Mouse (Mus musculus) heart, adult 2 months (tissue): ENCODE measurements around the gene Kdm4b. TPM values are rescaled to one million over a fixed set of nuclear protein-coding genes. Genes with fewer than 3 reads are reported as not detected.

Source experiments
- DNase-seq, 2 experiments: peaks; one replicate each; pipeline ENCODE4 v3.0.0; 2021
- H3K27ac ChIP-seq: fragments of 200-600 bp; 2 replicates; pipeline ENCODE4 v1.8.1; 2022
- H3K27me3 ChIP-seq: fragments of 200-500 bp; 2 replicates; pipeline ENCODE4 v1.6.1; 2012; ENCODE audit warnings: mild to moderate bottlenecking, low read length, inconsistent platforms, mixed read lengths; ENCODE audit not compliant: control insufficient read depth, insufficient read depth
- H3K36me3 ChIP-seq: fragments of 200-500 bp; 2 replicates; pipeline ENCODE4 v1.6.1; 2012; ENCODE audit warnings: low read length, inconsistent platforms; ENCODE audit not compliant: control insufficient read depth, insufficient read depth
- H3K4me1 ChIP-seq: fragments of 200-500 bp; 2 replicates; pipeline ENCODE4 v1.6.1; 2011; ENCODE audit warnings: low read length; ENCODE audit not compliant: control insufficient read depth, insufficient read depth
- H3K4me3 ChIP-seq: fragments of 200-600 bp; 2 replicates; pipeline ENCODE4 v1.8.1; 2022
- H3K79me2 ChIP-seq: fragments of 200-500 bp; replicated peaks from 2 replicates; pipeline ENCODE4 v1.6.1; 2012; ENCODE audit warnings: mild to moderate bottlenecking, inconsistent platforms, low read length, moderate library complexity, mixed read lengths; ENCODE audit not compliant: control insufficient read depth, insufficient read depth
- H3K9ac ChIP-seq: fragments of 200-500 bp; 2 replicates; pipeline ENCODE4 v1.6.1; 2012; ENCODE audit warnings: low read depth, mild to moderate bottlenecking, control low read depth, inconsistent platforms, low read length, mixed read lengths
- CTCF ChIP-seq: fragments of 200-600 bp; IDR thresholded peaks from 2 replicates; pipeline ENCODE4 v1.8.1; 2022; ENCODE audit warnings: antibody characterized with exemption, mild to moderate bottlenecking, moderate library complexity
- EP300 ChIP-seq: fragments of 200-500 bp; IDR thresholded peaks from 2 replicates; pipeline ENCODE4 v1.6.1; 2011; ENCODE audit warnings: low read depth, low read length, control low read depth; ENCODE audit not compliant: insufficient read depth
- POLR2A ChIP-seq: fragments of 200-500 bp; IDR thresholded peaks from 2 replicates; pipeline ENCODE4 v1.6.1; 2011; ENCODE audit warnings: mild to moderate bottlenecking, low read depth, low read length, control low read depth; ENCODE audit not compliant: insufficient read depth
- WGBS: fragments of 180-500 bp; shearing (Covaris S2); methylation state at CpG from one replicate; pipeline ENCODE4 v1.1.7; 2018; 5-methylcytosine and 5-hydroxymethylcytosine counted together
- intact Hi-C: fragments of 180-260 bp; cut with DNase I; formaldehyde crosslinking; loops from one replicate; pipeline ENCODE4 v1.15.1; 2025
- polyA plus RNA-seq: library from polyadenylated mRNA; depleted of rRNA; stranded (reverse); fragments of >200 nt; gene quantifications from 2 replicates; pipeline ENCODE4 v1.2.3, GENCODE M21; 2012
- total RNA-seq, 2 experiments: library from RNA; stranded (reverse); gene quantifications; 2 replicates each; pipeline ENCODE4 v1.2.3; 2021

The Kdm4b gene
- total and polyA plus RNA-seq, 3 experiments, result 23.0 to 36.1 (median 26.2) TPM

GRCm38 (mm10) chr17:56393238-56393637, 67.4 kb downstream of the Kdm4b start:
- 93% methylated on average over 6 of the region's 6 CpGs for WGBS
- DNase-seq, result no peak
- Histone ChIP-seq H3K27ac (no peak overlapping the region), H3K4me1 (no peaks in the 10 kb centered on the region), H3K4me3 (no peak overlapping the region), H3K36me3 (no peaks in the 10 kb centered on the region), H3K9ac (no peak overlapping the region), H3K79me2 (no peaks in the 10 kb centered on the region), H3K27me3 (no peaks in the 10 kb centered on the region)
- intact Hi-C loops, result no loop called here
- TF ChIP-seq POLR2A, result no peak
- no peak for TF ChIP-seq CTCF
- TF ChIP-seq EP300, result no peak

GRCm38 (mm10) chr17:56393889-56394288, 68.0 kb downstream of the Kdm4b start:
- Histone ChIP-seq H3K27me3 (no peaks in the 10 kb centered on the region), H3K9ac (no peak overlapping the region), H3K27ac (no peak overlapping the region), H3K36me3 (no peaks in the 10 kb centered on the region), H3K79me2 (no peaks in the 10 kb centered on the region), H3K4me1 (no peaks in the 10 kb centered on the region), H3K4me3 (no peak overlapping the region)
- TF ChIP-seq POLR2A (no peak), CTCF (no peak), EP300 (no peak)
- DNase-seq, result no peak
- intact Hi-C loops, result no loop called here
- 95% methylated on average over 10 of the region's 10 CpGs for WGBS

- intact Hi-C loops, result no loop called here
- Histone ChIP-seq H3K9ac (no peak overlapping the region), H3K27me3 (no peaks in the 10 kb centered on the region), H3K4me3 (no peak overlapping the region), H3K4me1 (peaks cover 3% of the 10 kb centered on the region; the same call in 1 of the 2 replicates), H3K79me2 (no peaks in the 10 kb centered on the region), H3K27ac (no peak overlapping the region), H3K36me3 (no peaks in the 10 kb centered on the region)
- TF ChIP-seq EP300 (no peak), POLR2A (no peak), CTCF (no peak)
- DNase-seq, result no peak
- WGBS, result 76% methylated on average over 6 of the region's 6 CpGs
Measured at GRCm38 (mm10) chr17:56396051-56396450, 70.2 kb downstream of the Kdm4b start.

DNA sequence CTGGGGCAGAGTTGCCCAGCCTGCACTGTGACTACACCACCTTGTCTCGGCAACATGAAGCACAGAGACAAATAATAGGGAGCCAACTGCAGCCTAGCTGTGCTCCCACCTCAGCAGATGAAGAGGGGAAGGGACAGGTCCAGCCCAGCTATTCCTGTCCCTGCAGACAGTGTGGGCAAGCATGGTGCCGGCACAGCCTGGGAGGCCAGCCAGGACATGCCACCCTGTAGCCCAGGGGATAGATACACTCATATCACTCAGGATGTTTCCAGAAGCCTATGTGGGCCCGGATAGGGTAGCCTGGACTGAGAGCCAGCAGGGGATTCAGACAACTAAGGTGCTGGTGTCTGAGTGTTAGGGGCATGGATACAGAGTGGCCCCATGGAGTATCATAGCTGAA, 74.4 kb downstream of the Kdm4b start:
- Histone ChIP-seq H3K36me3 (no peaks in the 10 kb centered on the region), H3K4me1 (peaks cover 3% of the 10 kb centered on the region; the same call in 1 of the 2 replicates), H3K27me3 (no peaks in the 10 kb centered on the region), H3K27ac (no peak overlapping the region; the same call in 1 of the 2 replicates), H3K79me2 (no peaks in the 10 kb centered on the region), H3K9ac (no peak overlapping the region), H3K4me3 (no peak overlapping the region)
- WGBS, result 58% methylated on average over 3 of the region's 3 CpGs
- TF ChIP-seq EP300, result no peak
- no peak for TF ChIP-seq POLR2A
- no peak for TF ChIP-seq CTCF
- peak in 1 of 2 experiments; percentile 49 for DNase-seq
- intact Hi-C loops, result no loop called here

DNA sequence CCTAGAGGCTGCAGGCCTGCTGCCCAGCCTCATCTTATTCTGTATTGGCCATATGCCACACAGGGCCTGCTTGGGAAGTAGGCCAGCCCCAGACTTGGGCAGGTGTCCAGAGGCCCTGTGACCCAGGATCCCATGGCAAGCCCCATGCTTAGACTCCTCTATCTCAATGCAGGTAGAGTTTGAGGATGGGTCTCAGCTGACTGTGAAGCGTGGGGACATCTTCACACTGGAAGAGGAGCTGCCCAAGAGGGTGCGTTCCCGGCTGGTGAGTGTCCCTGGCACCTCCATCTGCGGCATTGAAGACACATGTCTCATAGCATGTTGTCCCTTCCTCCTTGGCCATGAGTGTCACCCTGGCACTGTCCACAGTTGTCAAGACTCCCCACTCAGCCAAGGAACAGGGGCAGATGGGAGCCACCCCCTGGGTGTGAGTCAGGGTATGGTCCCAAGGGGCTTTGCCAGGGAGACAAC, 75.2 kb downstream of the Kdm4b start:
- Histone ChIP-seq H3K4me1 (peaks cover 3% of the 10 kb centered on the region; the same call in 1 of the 2 replicates), H3K9ac (no peak overlapping the region), H3K27me3 (no peaks in the 10 kb centered on the region), H3K4me3 (no peak overlapping the region), H3K36me3 (no peaks in the 10 kb centered on the region), H3K27ac (no peak overlapping the region), H3K79me2 (no peaks in the 10 kb centered on the region)
- 69% methylated on average over 4 of the region's 4 CpGs for WGBS
- DNase-seq, result peak; percentile 56 to 59
- TF ChIP-seq POLR2A, result no peak
- TF ChIP-seq EP300, result no peak
- TF ChIP-seq CTCF, result no peak
- intact Hi-C loops, result no loop called here

DNA sequence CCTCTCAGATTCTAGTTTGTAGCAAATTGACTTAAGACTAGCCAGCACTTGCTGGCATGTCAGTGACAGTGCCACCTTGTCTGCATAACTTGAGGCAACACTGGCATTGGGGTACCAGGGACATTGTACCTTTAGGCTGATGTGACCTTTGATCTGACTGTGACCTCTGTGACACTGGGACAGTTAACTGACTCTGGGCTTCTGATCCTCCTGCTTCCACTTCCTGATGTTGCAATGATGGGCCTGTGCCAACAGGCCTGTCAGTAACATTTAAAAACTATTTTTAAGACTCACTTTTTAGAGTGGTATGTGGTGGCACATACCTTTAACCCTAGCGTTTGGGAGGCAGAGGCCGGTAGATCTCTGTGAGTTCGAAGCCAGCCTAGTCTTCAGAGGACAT, 79.5 kb downstream of the Kdm4b start:
- H3K4me3 ChIP-seq, result no peak overlapping the region
- TF ChIP-seq CTCF (no peak), EP300 (no peak), POLR2A (no peak)
- peaks cover 5% of the 10 kb centered on the region for H3K4me1 ChIP-seq
- H3K79me2 ChIP-seq, result no peaks in the 10 kb centered on the region
- no peaks in the 10 kb centered on the region for H3K27me3 ChIP-seq
- no peaks in the 10 kb centered on the region for H3K36me3 ChIP-seq
- DNase-seq, result no peak
- no peak overlapping the region for H3K27ac ChIP-seq
- intact Hi-C loops, result loop anchor here (5.0 kb wide), 1 partner anchor 147 kb away; the partner anchor contains the start of gene Gm20219
- H3K9ac ChIP-seq, result no peak overlapping the region
- WGBS, result 75% methylated on average over 3 of the region's 3 CpGs
